Comparison of ENCODE assay signal across 26 mouse cellular contexts in the genomic region with DNA sequence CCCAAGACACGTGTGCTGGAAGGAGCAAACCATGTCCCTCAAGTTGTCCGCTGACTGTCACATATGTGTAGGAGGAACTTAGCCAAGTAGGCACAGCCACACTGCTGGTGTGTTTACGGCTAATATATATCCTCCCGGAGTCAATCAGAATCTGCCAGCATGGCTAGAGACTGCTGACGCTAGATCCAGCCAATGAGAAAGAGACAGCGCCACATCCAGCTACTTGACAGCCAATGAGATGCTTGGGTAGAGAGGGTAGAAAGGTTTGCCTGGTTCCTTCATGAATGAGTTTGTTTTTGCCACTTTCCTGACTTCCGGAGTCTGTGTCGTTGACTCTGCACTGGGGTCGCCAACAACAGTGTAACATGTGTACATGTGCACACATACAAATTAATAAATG.
"Had no signal": no experiment of that assay in that cellular context is flagged by ENCODE, and none has a peak within 500 bp of the region (broad histone marks: within the 10 kb centered on the region; RNA-seq: fewer than 3 reads in every experiment).

No protein-coding gene starts in this region.

- H3K36me3 ChIP-seq: heart, embryonic 10.5 days; heart, embryonic 12.5 days; hindbrain, embryonic 10.5 days; hindbrain, embryonic 12.5 days; intestine, embryonic 15.5 days; limb, embryonic 10.5 days; limb, embryonic 12.5 days; liver, embryonic 13.5 days had no signal

- H3K27ac ChIP-seq: gastrocnemius, adult 2 months; heart, adult 2 months; heart, embryonic 10.5 days; hindbrain, embryonic 10.5 days; hindbrain, embryonic 12.5 days; hindbrain, embryonic 14.5 days; intestine, embryonic 15.5 days; layer of hippocampus, adult 2 months; left cerebral cortex, adult 2 months; limb, embryonic 10.5 days; limb, embryonic 12.5 days; liver, embryonic 13.5 days had no signal

- ATAC-seq: inflammation-experienced regulatory T-cells, adult 6 months; intestine, embryonic 15.5 days; intestine, postnatal 0 days had no signal

- H3K4me2 ChIP-seq: heart, embryonic 12.5 days; hindbrain, embryonic 12.5 days; hindbrain, embryonic 14.5 days; intestine, embryonic 15.5 days; limb, embryonic 12.5 days; liver, embryonic 11.5 days; liver, embryonic 13.5 days had no signal

- H3K4me3 ChIP-seq: gastrocnemius, adult 2 months; heart, adult 2 months; heart, embryonic 10.5 days; heart, embryonic 12.5 days; hindbrain, embryonic 10.5 days; hindbrain, embryonic 12.5 days; intestine, embryonic 15.5 days; layer of hippocampus, adult 2 months; left cerebral cortex, adult 2 months; limb, embryonic 10.5 days; limb, embryonic 12.5 days; liver, embryonic 13.5 days had no signal

- DNase-seq: gastrocnemius, adult 2 months; gastrocnemius, postnatal 10 days; gastrocnemius, postnatal 25 days; heart, adult 2 months; heart, postnatal 10 days; heart, postnatal 4 days; kidney, adult 18-20 months; kidney, adult 8-10 months; kidney, postnatal 10 days; kidney, postnatal 25 days; kidney, postnatal 4 days; liver; liver, embryonic 13.5 days had no signal

- H3K27me3 ChIP-seq: hindbrain, embryonic 12.5 days; intestine, embryonic 15.5 days; limb, embryonic 12.5 days; liver, embryonic 13.5 days had no signal

- H3K4me1 ChIP-seq: heart, embryonic 12.5 days; intestine, embryonic 15.5 days; liver, embryonic 13.5 days had no signal

- H3K9me3 ChIP-seq: heart, embryonic 10.5 days; heart, embryonic 12.5 days; hindbrain, embryonic 12.5 days; intestine, embryonic 15.5 days; limb, embryonic 10.5 days; limb, embryonic 12.5 days; liver, embryonic 13.5 days had no signal

- H3K9ac ChIP-seq: heart, embryonic 12.5 days; hindbrain, embryonic 12.5 days; hindbrain, embryonic 14.5 days; intestine, embryonic 15.5 days; limb, embryonic 12.5 days; liver, embryonic 13.5 days had no signal
